Mouse (Mus musculus) skeletal muscle tissue, adult 2 months (tissue): ENCODE measurements around the gene Gm14139.
"Not testable (repeated sequence)": the region's sequence is repeated elsewhere in the genome, so short reads cannot be mapped to it uniquely, and the experiment has no call there.

Experiments
- DNase-seq: peaks from one replicate; pipeline ENCODE4 v3.0.0-alpha.2; 2012; ENCODE audit warnings: low read depth, low spot score

The Gm14139 gene

DNA sequence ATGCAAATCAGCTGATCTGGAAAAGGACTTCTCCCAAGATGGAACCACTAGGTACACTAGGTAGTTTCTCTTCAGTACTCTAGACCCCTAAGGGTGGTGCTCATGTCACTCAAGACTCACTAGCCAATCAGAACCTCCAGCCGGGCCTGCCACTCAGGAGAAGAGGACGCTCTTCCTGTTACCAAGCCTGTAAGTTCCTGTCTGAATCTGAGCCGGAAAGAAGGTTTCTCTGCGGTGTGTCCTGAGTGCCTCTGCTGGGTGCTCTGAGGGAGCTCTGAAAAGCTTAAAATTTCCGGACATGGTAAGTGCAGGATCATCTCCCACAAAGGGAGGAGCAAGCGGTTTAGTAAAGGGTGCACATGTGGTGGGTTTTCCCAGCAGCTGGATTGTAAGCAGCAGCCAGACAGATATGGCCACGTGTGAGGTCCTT, at the start of gene Gm14139:
Gene Gm14139 (plus strand): TSS at position 186 of the 430 bp plus-strand sequence.
- DNase-seq: not testable (repeated sequence)

GRCm38 (mm10) chr2:150132002-150132401, 49.6 kb upstream of the Gm14139 start:
- not testable (repeated sequence) for DNase-seq

DNA sequence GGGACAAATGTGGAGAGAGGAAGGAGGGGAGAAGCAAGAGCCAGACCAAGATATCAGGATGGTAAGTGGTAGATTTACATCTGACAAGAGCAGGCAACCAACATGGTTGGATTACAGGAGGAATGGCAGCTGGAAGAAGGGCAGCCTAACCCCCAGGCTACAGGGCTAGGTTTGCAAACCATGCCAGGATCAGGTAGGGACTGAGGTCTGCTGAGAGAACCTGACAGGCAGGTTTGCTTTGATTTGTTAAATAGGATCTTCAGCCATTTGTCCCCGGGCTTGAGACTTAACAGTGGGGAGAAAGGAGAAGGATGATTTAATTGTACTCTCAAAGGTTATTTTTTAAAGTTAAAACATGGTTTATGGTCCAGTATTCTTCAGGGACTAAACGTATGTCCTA, 48.8 kb upstream of the Gm14139 start:
- DNase-seq: no peak

GRCm38 (mm10) chr2:150136435-150136897, 45.1 kb upstream of the Gm14139 start, which contains the start of gene Zfp120:
TSS of gene Zfp120 (minus strand) at chr2:150136708.
- DNase-seq: peak; percentile 92

- no peak for DNase-seq
Observed at GRCm38 (mm10) chr2:150166703-150167102, 14.9 kb upstream of the Gm14139 start.

DNA sequence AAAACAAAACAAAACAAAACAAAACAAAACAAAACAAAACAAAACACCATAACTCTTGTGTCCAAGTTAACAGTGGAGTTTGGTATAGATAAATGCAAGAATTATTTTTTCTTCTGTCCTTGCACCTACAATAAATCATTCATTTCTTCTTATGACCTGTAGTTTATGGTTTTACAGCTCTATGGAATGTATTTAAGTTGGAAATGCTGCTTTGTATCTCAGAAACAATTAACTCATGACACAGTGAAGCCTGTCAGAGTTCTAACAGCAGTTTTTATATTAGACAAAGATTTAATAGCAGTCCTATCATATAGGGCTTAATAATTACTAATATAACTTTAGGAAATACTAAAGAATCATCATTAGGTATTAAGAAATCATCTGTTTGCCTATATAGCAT, 7.7 kb upstream of the Gm14139 start:
- DNase-seq: no peak

DNA sequence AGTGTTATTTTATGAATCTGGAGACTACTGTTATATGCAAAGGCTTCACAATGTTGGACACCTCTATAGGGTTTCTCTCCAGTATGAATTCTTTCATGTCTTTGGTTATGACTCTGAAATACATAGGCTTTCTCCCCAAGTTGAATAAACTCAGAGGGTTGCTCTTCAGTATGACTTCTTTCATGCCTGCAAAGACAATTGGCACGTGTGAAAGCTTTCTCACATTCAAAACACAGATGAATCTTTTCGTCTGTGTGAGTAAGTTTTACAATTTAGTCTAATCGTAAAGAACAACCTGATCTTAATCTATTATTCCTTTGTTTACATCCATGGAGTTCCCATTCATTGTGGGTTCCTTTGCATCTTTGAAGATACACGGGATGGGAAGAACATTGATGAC, 2.0 kb upstream of the Gm14139 start, which contains the start of gene Gm10770:
Gene Gm10770 (minus strand): TSS at position 101 of the 400 bp plus-strand sequence.
- DNase-seq: not testable (repeated sequence)

- DNase-seq: not testable (repeated sequence)
Observed at GRCm38 (mm10) chr2:150181046-150181445, 509 bp upstream of the Gm14139 start.

DNA sequence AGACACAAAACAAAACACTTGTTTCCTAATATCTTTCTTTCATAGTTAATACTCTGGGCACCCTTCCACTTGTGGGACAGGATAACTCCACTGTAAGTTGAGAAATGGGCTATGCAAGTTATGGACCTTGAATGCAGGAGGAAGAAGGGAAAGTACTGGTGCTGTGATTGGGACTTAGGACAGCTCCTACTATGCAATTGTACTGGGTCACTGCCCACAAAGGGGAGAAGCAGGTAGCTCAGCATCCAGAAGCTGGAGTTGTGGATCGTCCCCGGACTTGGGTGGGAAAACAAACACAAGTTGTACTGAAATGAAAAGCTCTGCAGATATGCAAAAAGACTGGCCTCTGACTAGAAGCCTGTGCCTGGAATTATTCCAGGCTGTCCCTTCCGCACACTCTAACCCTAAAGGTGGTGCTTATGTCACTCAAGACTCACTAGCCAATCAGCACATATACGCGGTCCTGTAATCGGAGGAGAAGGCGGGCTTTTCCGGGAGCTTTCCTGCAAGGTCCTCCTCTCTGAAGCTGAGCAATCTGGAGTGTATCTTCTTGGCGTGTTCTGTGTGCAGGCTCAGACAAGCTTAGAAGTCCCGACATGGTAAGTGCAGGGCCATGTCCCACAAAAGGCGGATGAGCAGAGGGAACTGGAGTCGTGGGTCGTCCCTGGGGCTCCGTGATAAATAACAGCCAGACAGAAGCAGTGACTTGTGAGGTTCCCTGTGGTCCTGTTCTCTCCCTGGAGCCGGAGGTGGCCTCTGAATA, 36.2 kb downstream of the Gm14139 start, which contains the start of gene Zfp937:
Gene Zfp937 (plus strand): TSS at position 474 of the 763 bp plus-strand sequence.
- peak; percentile 50 for DNase-seq

DNA sequence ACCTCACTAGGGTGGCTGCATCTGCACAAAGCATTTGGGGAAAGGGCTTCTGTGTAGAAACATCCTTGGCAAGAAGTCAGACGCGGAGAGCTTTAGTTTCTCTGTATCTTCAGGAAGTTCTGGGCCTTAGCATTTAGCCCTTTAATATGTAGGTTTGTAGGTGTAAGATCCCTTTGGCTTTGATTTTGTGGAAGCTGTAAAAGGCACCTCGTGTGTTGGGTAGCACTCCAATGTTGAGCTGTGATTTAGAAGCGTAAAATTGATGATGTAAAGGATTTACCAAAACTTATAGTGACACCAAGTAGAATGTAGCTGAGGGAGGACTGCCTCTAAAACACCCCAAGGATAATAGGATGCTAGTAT, 36.8 kb downstream of the Gm14139 start:
- DNase-seq: not testable (repeated sequence)

DNA sequence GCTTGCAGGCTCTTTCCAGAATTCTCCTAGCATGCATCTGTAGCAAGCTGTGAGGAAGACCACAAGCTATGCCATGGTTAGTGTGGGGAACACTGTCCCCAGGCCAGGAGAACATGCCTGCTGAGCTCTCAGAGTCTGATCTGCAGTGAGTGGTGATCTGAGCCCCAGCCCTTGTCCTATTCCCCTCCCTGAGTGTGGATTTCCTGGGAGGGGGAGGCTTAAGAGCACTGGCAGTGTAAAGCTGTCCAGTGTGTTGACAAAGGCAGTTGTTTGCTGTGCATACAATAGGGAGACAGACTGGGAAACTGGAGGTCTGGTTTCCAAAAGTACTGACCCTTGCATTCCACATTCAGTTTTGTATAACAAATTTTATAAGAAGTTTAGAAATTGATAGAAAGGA, 41.7 kb downstream of the Gm14139 start:
- DNase-seq: not testable (repeated sequence)
